Mouse (Mus musculus): ENCODE data around the gene Tnfrsf25. TPM values are rescaled to one million over a fixed set of nuclear protein-coding genes. Genes with fewer than 3 reads are reported as not detected.

Tnfrsf25 gene
- total RNA-seq, 2 experiments from 2014 or later, result 16.4 to 28.6 TPM

DNA sequence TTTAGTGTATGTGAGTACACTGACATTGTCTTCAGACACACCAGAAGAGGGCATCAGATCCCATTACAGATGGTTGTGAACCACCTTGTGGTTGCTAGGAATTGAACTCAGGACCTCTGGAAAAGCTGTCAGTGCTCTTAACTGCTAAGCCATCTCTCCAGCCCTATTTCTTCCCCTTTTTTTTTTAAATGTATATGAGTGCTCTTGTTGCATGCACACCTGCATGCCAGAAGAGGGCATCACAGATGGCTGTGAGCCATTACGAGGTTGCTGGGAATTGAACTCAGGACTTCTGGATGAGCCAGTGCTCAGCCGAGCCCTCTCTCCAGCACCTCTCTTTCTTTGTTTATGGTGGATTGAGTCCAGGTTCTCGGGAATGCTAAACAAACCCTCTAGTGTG is 6.2 kb upstream of the Tnfrsf25 start:
- TF ChIP-seq CTCF (IDR thresholded peaks at IDR 0.05), result peak; percentile 30
- no peak for DNase-seq (ENCODE audit: extremely low spot score in 1 of 2, low spot score in 2 of 2)

GRCm38 (mm10) chr4:152110689-152111088 is 5.0 kb upstream of the Tnfrsf25 start:
- Histone ChIP-seq H3K4me3 (no peak overlapping the region), H3K27ac (no peak overlapping the region)
- intact Hi-C loops (cut with DNase I), result no loop called here
- TF ChIP-seq CTCF (IDR thresholded peaks at IDR 0.05), result no peak
- DNase-seq (ENCODE audit: extremely low spot score in 1 of 2, low spot score in 2 of 2), result no peak

More for the DNA sequence above, 6.2 kb upstream of the Tnfrsf25 start:
- H3K27ac ChIP-seq, result no peak overlapping the region
- no peak overlapping the region for H3K4me3 ChIP-seq
- intact Hi-C loops (cut with DNase I), result no loop called here

DNA sequence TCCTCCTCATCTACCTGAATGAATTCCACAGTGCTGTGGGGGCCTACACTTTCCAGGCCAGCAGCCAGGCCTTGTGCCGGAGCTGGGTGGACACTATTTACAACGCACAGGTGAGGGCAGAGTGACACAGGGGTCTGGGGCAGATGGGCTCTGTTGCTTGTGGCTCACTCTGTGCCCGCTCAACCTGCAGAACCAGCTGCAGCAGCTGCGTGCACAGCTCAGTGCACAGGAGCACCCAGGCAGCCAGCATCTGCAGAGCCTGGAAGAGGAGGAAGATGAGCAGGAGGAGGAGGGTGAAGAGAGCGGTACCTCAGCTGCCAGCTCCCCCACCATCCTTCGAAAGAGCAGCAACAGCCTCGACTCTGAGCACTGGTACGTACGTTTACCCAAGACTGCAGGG is 3.4 kb upstream of the Tnfrsf25 start:
- Histone ChIP-seq H3K4me3 (no peak overlapping the region), H3K27ac (no peak overlapping the region)
- intact Hi-C loops (cut with DNase I), result no loop called here
- TF ChIP-seq CTCF (IDR thresholded peaks at IDR 0.05), result no peak
- no peak for DNase-seq (ENCODE audit: extremely low spot score in 1 of 2, low spot score in 2 of 2)

GRCm38 (mm10) chr4:152114080-152114479 is 1.7 kb upstream of the Tnfrsf25 start:
- TF ChIP-seq CTCF (IDR thresholded peaks at IDR 0.05), result no peak
- intact Hi-C loops (cut with DNase I), result no loop called here
- H3K4me3 ChIP-seq, result no peak overlapping the region
- no peak for DNase-seq (ENCODE audit: extremely low spot score in 1 of 2, low spot score in 2 of 2)
- no peak overlapping the region for H3K27ac ChIP-seq

- intact Hi-C loops (cut with DNase I), result no loop called here
- no peak overlapping the region for H3K27ac ChIP-seq
- TF ChIP-seq CTCF (IDR thresholded peaks at IDR 0.05), result no peak
- no peak overlapping the region for H3K4me3 ChIP-seq
- DNase-seq (ENCODE audit: extremely low spot score in 1 of 2, low spot score in 2 of 2), result no peak
Measured at GRCm38 (mm10) chr4:152117538-152117937, 1.8 kb downstream of the Tnfrsf25 start.

GRCm38 (mm10) chr4:152119396-152120292 is 3.9 kb downstream of the Tnfrsf25 start:
- intact Hi-C loops (cut with DNase I), result no loop called here
- peak in 1 of 2 experiments; percentile 60 for DNase-seq (ENCODE audit: extremely low spot score in 1 of 2, low spot score in 2 of 2)
- TF ChIP-seq CTCF (IDR thresholded peaks at IDR 0.05), result peak; percentile 68
- Histone ChIP-seq H3K27ac (peak overlapping the region; percentile 70), H3K4me3 (no peak overlapping the region)

DNA sequence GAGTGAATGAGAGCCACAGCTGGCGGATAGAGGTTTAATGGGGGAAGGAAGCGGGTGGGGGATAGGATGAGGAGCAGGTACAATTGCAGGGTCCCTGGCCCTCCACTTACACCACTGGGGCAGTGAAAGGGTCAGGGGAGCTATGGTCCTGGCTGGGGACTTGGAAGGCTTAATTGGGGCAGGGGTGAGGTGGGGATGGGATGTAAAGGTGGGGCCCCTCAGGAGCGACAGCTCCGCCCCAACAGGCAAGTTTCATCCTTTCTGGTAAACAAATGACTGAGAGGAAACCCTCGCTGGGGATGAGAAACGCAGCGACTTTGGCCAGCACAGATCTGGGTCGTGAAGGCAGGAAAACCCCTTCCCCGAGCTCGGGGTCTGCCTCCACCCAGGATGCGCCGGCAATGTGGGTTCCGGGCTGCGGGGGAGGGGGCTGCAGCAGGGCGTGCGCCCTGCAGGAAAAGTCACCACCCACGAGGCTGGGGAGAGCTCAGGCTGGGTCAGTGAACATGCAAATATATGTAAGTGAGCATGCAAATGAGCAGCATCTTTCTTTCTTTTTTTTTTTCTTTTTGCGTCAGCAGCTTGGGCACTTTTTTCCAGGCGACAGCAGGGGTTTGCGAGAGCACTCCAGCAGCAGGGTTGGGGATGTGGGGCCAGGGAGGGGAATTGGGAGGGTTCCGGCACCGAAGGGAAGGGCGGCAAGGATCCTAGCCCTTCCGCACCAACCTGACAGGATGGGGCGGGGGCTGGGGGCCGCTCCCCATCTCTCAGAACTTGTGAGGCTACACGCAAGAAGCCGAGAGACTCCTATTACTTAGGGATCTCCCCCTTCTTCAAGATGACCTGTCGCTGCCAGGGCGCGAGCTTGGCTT is 4.8 kb downstream of the Tnfrsf25 start:
- intact Hi-C loops (cut with DNase I), result no loop called here
- Histone ChIP-seq H3K4me3 (peak overlapping the region; percentile 8; the same call in 1 of the 2 replicates), H3K27ac (peak overlapping the region; percentile 60)
- TF ChIP-seq CTCF (IDR thresholded peaks at IDR 0.05), result no peak
- DNase-seq (ENCODE audit: extremely low spot score in 1 of 2, low spot score in 2 of 2), result no peak

- TF ChIP-seq CTCF (IDR thresholded peaks at IDR 0.05), result no peak
- no peak for DNase-seq (ENCODE audit: extremely low spot score in 1 of 2, low spot score in 2 of 2)
Measured at GRCm38 (mm10) chr4:152121183-152121505, 5.4 kb downstream of the Tnfrsf25 start.

GRCm38 (mm10) chr4:152124361-152124961 is 8.7 kb downstream of the Tnfrsf25 start:
- intact Hi-C loops (cut with DNase I), result no loop called here
- Histone ChIP-seq H3K4me3 (peak overlapping the region; percentile 45), H3K27ac (no peak overlapping the region; the same call in 1 of the 2 replicates)
- no peak for TF ChIP-seq CTCF (IDR thresholded peaks at IDR 0.05)
- no peak for DNase-seq (ENCODE audit: extremely low spot score in 1 of 2, low spot score in 2 of 2)

More at GRCm38 (mm10) chr4:152121183-152121505, 5.4 kb downstream of the Tnfrsf25 start:
- Histone ChIP-seq H3K27ac (peak overlapping the region; percentile 18), H3K4me3 (no peak overlapping the region)
- intact Hi-C loops (cut with DNase I), result no loop called here

- DNase-seq (ENCODE audit: extremely low spot score in 1 of 2, low spot score in 2 of 2), result peak in 1 of 2 experiments; percentile 40
- no peak for TF ChIP-seq CTCF (IDR thresholded peaks at IDR 0.05)
- Histone ChIP-seq H3K27ac (peak overlapping the region; percentile 30; the same call in 1 of the 2 replicates), H3K4me3 (peak overlapping the region; percentile 45)
- intact Hi-C loops (cut with DNase I), result no loop called here
Measured at GRCm38 (mm10) chr4:152125161-152126025, 9.7 kb downstream of the Tnfrsf25 start.

Data from left cerebral cortex, adult 2 months (tissue).